Mouse (Mus musculus) stomach, postnatal 0 days (tissue): ENCODE measurements around the gene Hspb11.

Source experiments
- CTCF ChIP-seq: IDR thresholded peaks from 2 replicates; pipeline ENCODE4 v1.5.1; 2016; ENCODE audit warnings: antibody characterized with exemption, low read depth, mild to moderate bottlenecking, moderate library complexity
- EP300 ChIP-seq: optimal IDR thresholded peaks from 2 replicates; pipeline ENCODE3; 2016; ENCODE audit warnings: antibody characterized with exemption

- TF ChIP-seq CTCF = no peak
- TF ChIP-seq EP300 = no peak
These were observed 8.0 kb upstream of the Hspb11 start for GRCm38 (mm10) chr4:107245368-107245767.
